In the genomic region with DNA sequence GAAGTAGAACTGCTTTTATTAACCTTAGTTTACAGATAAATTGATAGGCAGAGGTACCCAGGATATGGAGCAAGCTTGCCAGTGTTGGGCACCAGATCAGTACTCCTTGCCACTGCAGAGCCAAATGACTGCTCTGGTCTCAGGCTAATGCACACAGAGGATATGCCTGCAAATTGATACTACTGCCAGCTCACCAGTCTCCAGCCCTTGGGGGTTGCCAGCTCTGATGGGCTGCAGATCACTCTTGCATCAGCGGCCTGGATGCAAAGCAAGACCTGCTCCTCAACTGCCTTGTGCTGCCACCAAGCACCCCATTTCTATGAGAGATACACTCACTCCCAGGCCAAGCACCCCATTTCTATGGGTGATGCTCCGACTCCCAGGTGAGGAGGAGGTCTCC, we compare ENCODE assay signal across 22 mouse cellular contexts.
DNase-seq lines count a peak whose midpoint lies in the region; ATAC-seq and TF ChIP-seq lines count a peak whose summit lies in the region.
"Had no signal": no experiment of that assay in that cellular context is flagged by ENCODE, and none has a peak within 500 bp of the region (broad histone marks: within the 10 kb centered on the region; RNA-seq: fewer than 3 reads in every experiment).

No protein-coding gene starts in this region.

- no peak for ATAC-seq in heart, embryonic 11.5 days (replicated peaks; ENCODE audit: insufficient number of reproducible peaks, low FRiP score, low TSS enrichment)
- no peak for ATAC-seq in heart, embryonic 15.5 days (replicated peaks; ENCODE audit: insufficient number of reproducible peaks, insufficient read depth, low FRiP score, low read depth)
- ATAC-seq: activated CD4-positive, CD25-positive, alpha-beta regulatory T cell, adult 4 months; CD4-positive, CD25-positive, alpha-beta regulatory T cell, adult 4 months; forebrain, embryonic 15.5 days; intestine, embryonic 16.5 days; Patski had no signal

- peak overlapping the region; percentile 81 for H3K27ac ChIP-seq in gastrocnemius, adult 2 months
- H3K27ac ChIP-seq in heart, embryonic 11.5 days (ENCODE audit: low read depth, low read length) = peak overlapping the region; percentile 75
- peak overlapping the region; percentile 85 for H3K27ac ChIP-seq in heart, embryonic 15.5 days
- H3K27ac ChIP-seq: embryonic facial prominence, embryonic 12.5 days; forebrain, embryonic 15.5 days; kidney, embryonic 15.5 days had no signal

- H3K27me3 ChIP-seq in heart, embryonic 11.5 days (ENCODE audit: control insufficient read depth, insufficient read depth, low read length) = no peaks in the 10 kb centered on the region
- H3K27me3 ChIP-seq in heart, embryonic 15.5 days = no peaks in the 10 kb centered on the region
- H3K27me3 ChIP-seq: embryonic facial prominence, embryonic 12.5 days; forebrain, embryonic 15.5 days; hindbrain, embryonic 15.5 days; kidney, embryonic 15.5 days; Patski had no signal

- DNase-seq in gastrocnemius, adult 2 months = peak; percentile 38
- no peak for DNase-seq in gastrocnemius, postnatal 25 days
- no peak for DNase-seq in heart, postnatal 14 days
- no peak for DNase-seq in heart, postnatal 36 days
- DNase-seq in thymus, adult 18-20 months = no peak
- DNase-seq: adrenal gland, postnatal 14 days; B cell, adult 2 months; cerebellum, adult 11-12 months; cerebellum, adult 9-10 months; cerebellum, postnatal 25 days; gastrocnemius, postnatal 10 days; kidney, adult 2 months had no signal

- peaks cover 50% of the 10 kb centered on the region for H3K4me1 ChIP-seq in heart, embryonic 11.5 days (ENCODE audit: control insufficient read depth, insufficient read depth, low read length)
- peaks cover 55% of the 10 kb centered on the region for H3K4me1 ChIP-seq in heart, embryonic 15.5 days (replicated peaks)

- no peak overlapping the region for H3K4me3 ChIP-seq in gastrocnemius, adult 2 months
- H3K4me3 ChIP-seq in heart, embryonic 11.5 days (ENCODE audit: low read depth, low read length) = no peak overlapping the region
- H3K4me3 ChIP-seq in heart, embryonic 15.5 days = no peak overlapping the region
- H3K4me3 ChIP-seq: embryonic facial prominence, embryonic 12.5 days; forebrain, embryonic 15.5 days; hindbrain, embryonic 15.5 days; kidney, embryonic 15.5 days had no signal

- WGBS in heart, embryonic 11.5 days (ENCODE audit: insufficient replicate concordance) = 80% methylated on average over 2 of the region's 2 CpGs
- WGBS in heart, embryonic 15.5 days = 75% methylated on average over 2 of the region's 2 CpGs

- TF ChIP-seq CTCF in gastrocnemius, adult 2 months (IDR thresholded peaks at IDR 0.05) = no peak

- no peaks in the 10 kb centered on the region for H3K9me3 ChIP-seq in heart, embryonic 11.5 days (replicated peaks; ENCODE audit: control insufficient read depth, low read length)
- H3K9me3 ChIP-seq in heart, embryonic 15.5 days (replicated peaks) = no peaks in the 10 kb centered on the region
- H3K9me3 ChIP-seq: embryonic facial prominence, embryonic 12.5 days; forebrain, embryonic 15.5 days; hindbrain, embryonic 15.5 days; kidney, embryonic 15.5 days had no signal

- H3K36me3 ChIP-seq in heart, embryonic 11.5 days (ENCODE audit: control insufficient read depth, insufficient read depth, low read length) = no peaks in the 10 kb centered on the region
- no peaks in the 10 kb centered on the region for H3K36me3 ChIP-seq in heart, embryonic 15.5 days
- H3K36me3 ChIP-seq: forebrain, embryonic 15.5 days; hindbrain, embryonic 15.5 days; kidney, embryonic 15.5 days had no signal

- no peak overlapping the region for H3K9ac ChIP-seq in heart, embryonic 11.5 days (ENCODE audit: low read depth, low read length)
- 0 out of 2 replicates have a peak overlapping the region, but pooled peaks have one; percentile 17 for H3K9ac ChIP-seq in heart, embryonic 15.5 days
- H3K9ac ChIP-seq: embryonic facial prominence, embryonic 12.5 days; forebrain, embryonic 15.5 days; hindbrain, embryonic 15.5 days; kidney, embryonic 15.5 days had no signal

- intact Hi-C loops in gastrocnemius, adult 2 months (cut with DNase I) = loop anchor here (5.0 kb wide), 2 partner anchors 98 to 252 kb away; a partner anchor contains a TSS
- intact Hi-C loops in heart, postnatal 14 days (cut with DNase I) = loop anchor here (5.0 to 10.0 kb wide), 3 partner anchors 163 to 310 kb away; a partner anchor contains a TSS
- intact Hi-C loops in heart, postnatal 36 days (cut with DNase I) = loop anchor here (5.0 kb wide), 2 partner anchors 163 to 252 kb away; a partner anchor contains a TSS

- no peak overlapping the region for H3K4me2 ChIP-seq in heart, embryonic 11.5 days
- no peak overlapping the region for H3K4me2 ChIP-seq in heart, embryonic 15.5 days
- H3K4me2 ChIP-seq: embryonic facial prominence, embryonic 12.5 days; forebrain, embryonic 15.5 days; hindbrain, embryonic 15.5 days; kidney, embryonic 15.5 days had no signal
